Mouse (Mus musculus) bone marrow, adult 2 months (tissue): ENCODE results near the gene Stag1.

Source experiments
- CTCF ChIP-seq: fragments of 200-500 bp; IDR thresholded peaks from 2 replicates; pipeline ENCODE4 v1.5.1; 2011; ENCODE audit warnings: low read length, control low read depth; ENCODE audit not compliant: control insufficient read depth, insufficient read depth
- POLR2A ChIP-seq: fragments of 200-500 bp; IDR thresholded peaks from 2 replicates; pipeline ENCODE4 v1.6.1; 2011; ENCODE audit warnings: low read depth, mild to moderate bottlenecking, control low read depth, low read length, borderline replicate concordance; ENCODE audit not compliant: control insufficient read depth

- TF ChIP-seq CTCF (no peak), POLR2A (no peak)
Measured at GRCm38 (mm10) chr9:100573300-100573699, 24.3 kb upstream of the Stag1 start.
